Mouse (Mus musculus) ES-E14 (cell line): ENCODE data around the gene Clec2h.

Experiments used
- HCFC1 ChIP-seq: IDR thresholded peaks from 2 replicates; pipeline ENCODE4 v1.6.1; 2012; ENCODE audit warnings: low read length, inconsistent platforms, borderline replicate concordance; ENCODE audit not compliant: insufficient read depth
- ZC3H11A ChIP-seq: IDR thresholded peaks from 2 replicates; pipeline ENCODE4 v1.6.1; 2012; ENCODE audit warnings: low read depth, mild to moderate bottlenecking, inconsistent platforms, low read length, borderline replicate concordance
- ZNF384 ChIP-seq: IDR thresholded peaks from 2 replicates; pipeline ENCODE4 v1.6.1; 2012; ENCODE audit warnings: low read depth, low read length, inconsistent platforms

GRCm38 (mm10) chr6:128662206-128662605 is at the start of gene Clec2h:
- TF ChIP-seq HCFC1: no peak
- TF ChIP-seq ZNF384: no peak
- TF ChIP-seq ZC3H11A: no peak
